Mouse (Mus musculus) kidney, embryonic 14.5 days (tissue): ENCODE results near the gene Sox13. TPM values are rescaled to one million over a fixed set of nuclear protein-coding genes. Genes with fewer than 3 reads are reported as not detected.
A peak's percentile ranks its signal among the peaks of the same experiment; 100 is the strongest.

Source experiments
- ATAC-seq: fragments of 200-750 bp; cut with Nextera tagmentation; 2 replicates; pipeline ENCODE4 v1.8.0; 2017; ENCODE audit warnings: moderate number of reproducible peaks, mild to moderate bottlenecking, moderate TSS enrichment, moderate library complexity; ENCODE audit not compliant: low FRiP score, low TSS enrichment
- H3K27ac ChIP-seq: fragments of 300-500 bp; sonication (generic); 2 replicates; pipeline ENCODE4 v1.5.1; 2014; ENCODE audit warnings: low read depth, mild to moderate bottlenecking, low read length, moderate library complexity, mixed read lengths
- H3K27me3 ChIP-seq: fragments of 300-500 bp; sonication (generic); 2 replicates; pipeline ENCODE4 v1.6.1; 2014; ENCODE audit warnings: mild to moderate bottlenecking, low read length; ENCODE audit not compliant: control insufficient read depth, insufficient read depth
- H3K36me3 ChIP-seq: fragments of 300-500 bp; sonication (generic); 2 replicates; pipeline ENCODE4 v1.6.1; 2014; ENCODE audit warnings: low read length, mixed read lengths; ENCODE audit not compliant: control insufficient read depth, insufficient read depth
- H3K4me1 ChIP-seq: fragments of 300-500 bp; sonication (generic); 2 replicates; pipeline ENCODE4 v1.6.1; 2014; ENCODE audit warnings: low read length, mixed read lengths; ENCODE audit not compliant: control insufficient read depth, insufficient read depth
- H3K4me2 ChIP-seq: fragments of 300-500 bp; sonication (generic); replicated peaks from 2 replicates; pipeline ENCODE4 v1.6.1; 2014; ENCODE audit warnings: low read depth, mild to moderate bottlenecking, low read length
- H3K4me3 ChIP-seq: fragments of 300-500 bp; sonication (generic); 2 replicates; pipeline ENCODE4 v1.5.1; 2014; ENCODE audit warnings: mild to moderate bottlenecking, low read length
- H3K9ac ChIP-seq: fragments of 300-500 bp; sonication (generic); 2 replicates; pipeline ENCODE4 v1.6.1; 2014; ENCODE audit warnings: low read depth, mild to moderate bottlenecking, low read length, moderate library complexity
- H3K9me3 ChIP-seq: fragments of 300-500 bp; sonication (generic); 2 replicates; pipeline ENCODE4 v1.6.1; 2016; ENCODE audit warnings: low read length; ENCODE audit not compliant: control insufficient read depth
- WGBS: fragments of 180-500 bp; shearing (Covaris S2); extraction: QIAGEN DNeasy Blood & Tissue Kit; methylation state at CpG from one replicate; pipeline ENCODE4 v1.1.7; 2014; 5-methylcytosine and 5-hydroxymethylcytosine counted together
- polyA plus RNA-seq: library from polyadenylated mRNA; unstranded; fragments of >200 nt; fragmentation: Nextera tagmentation; extraction: Ambion mirVana; gene quantifications from 2 replicates; pipeline ENCODE4 v1.2.1, GENCODE M21; 2014

Gene Sox13
- polyA plus RNA-seq, 1 experiment from 2014 or later = 16.2 TPM

GRCm38 (mm10) chr1:133460996-133461395, 36.8 kb upstream of the Sox13 start:
- no peak overlapping the region for H3K4me2 ChIP-seq
- no peak overlapping the region for H3K4me3 ChIP-seq
- no peaks in the 10 kb centered on the region for H3K36me3 ChIP-seq
- no peak overlapping the region for H3K27ac ChIP-seq
- H3K9ac ChIP-seq = no peak overlapping the region
- H3K9me3 ChIP-seq = no peaks in the 10 kb centered on the region
- peaks cover 4% of the 10 kb centered on the region for H3K4me1 ChIP-seq
- H3K27me3 ChIP-seq = no peaks in the 10 kb centered on the region
- ATAC-seq = no peak

- Histone ChIP-seq H3K4me3 (no peak overlapping the region), H3K9me3 (no peaks in the 10 kb centered on the region), H3K27ac (no peak overlapping the region), H3K4me1 (peaks cover 11% of the 10 kb centered on the region; the same call in 1 of the 2 replicates), H3K36me3 (no peaks in the 10 kb centered on the region), H3K4me2 (no peak overlapping the region), H3K27me3 (no peaks in the 10 kb centered on the region), H3K9ac (no peak overlapping the region)
- no peak for ATAC-seq
- WGBS = 71% methylated on average over 2 of the region's 2 CpGs
Measured at GRCm38 (mm10) chr1:133456097-133456496, 31.9 kb upstream of the Sox13 start.

GRCm38 (mm10) chr1:133452564-133453165, 28.5 kb upstream of the Sox13 start:
- Histone ChIP-seq H3K9ac (0 out of 2 replicates have a peak overlapping the region, but pooled peaks have one; percentile 13), H3K4me3 (no peak overlapping the region), H3K4me1 (peaks cover 18% of the 10 kb centered on the region; the same call in 1 of the 2 replicates), H3K9me3 (no peaks in the 10 kb centered on the region), H3K36me3 (no peaks in the 10 kb centered on the region), H3K27me3 (no peaks in the 10 kb centered on the region), H3K27ac (peak overlapping the region; percentile 57), H3K4me2 (no peak overlapping the region)
- ATAC-seq = no peak
- WGBS = 42% methylated on average over 10 of the region's 10 CpGs

GRCm38 (mm10) chr1:133451869-133452563, 27.8 kb upstream of the Sox13 start:
- H3K36me3 ChIP-seq = no peaks in the 10 kb centered on the region
- H3K4me1 ChIP-seq = peaks cover 18% of the 10 kb centered on the region; the same call in 1 of the 2 replicates
- no peaks in the 10 kb centered on the region for H3K9me3 ChIP-seq
- peak overlapping the region; percentile 57 for H3K27ac ChIP-seq
- no peak for ATAC-seq
- H3K4me3 ChIP-seq = no peak overlapping the region
- no peaks in the 10 kb centered on the region for H3K27me3 ChIP-seq
- H3K9ac ChIP-seq = 0 out of 2 replicates have a peak overlapping the region, but pooled peaks have one; percentile 13
- 49% methylated on average over 13 of the region's 13 CpGs for WGBS
- H3K4me2 ChIP-seq = no peak overlapping the region

GRCm38 (mm10) chr1:133451025-133451424, 26.8 kb upstream of the Sox13 start:
- ATAC-seq = no peak
- no peak overlapping the region for H3K9ac ChIP-seq
- no peak overlapping the region for H3K27ac ChIP-seq
- no peak overlapping the region for H3K4me3 ChIP-seq
- no peaks in the 10 kb centered on the region for H3K27me3 ChIP-seq
- H3K4me2 ChIP-seq = no peak overlapping the region
- no peaks in the 10 kb centered on the region for H3K36me3 ChIP-seq
- H3K4me1 ChIP-seq = peaks cover 18% of the 10 kb centered on the region; the same call in 1 of the 2 replicates
- 53% methylated on average over 11 of the region's 11 CpGs for WGBS
- no peaks in the 10 kb centered on the region for H3K9me3 ChIP-seq

- Histone ChIP-seq H3K4me1 (peaks cover 18% of the 10 kb centered on the region; the same call in 1 of the 2 replicates), H3K4me3 (no peak overlapping the region), H3K36me3 (no peaks in the 10 kb centered on the region), H3K9me3 (peaks cover 2% of the 10 kb centered on the region), H3K27ac (peak overlapping the region; percentile 47; the same call in 1 of the 2 replicates), H3K9ac (peak overlapping the region; percentile 18; the same call in 1 of the 2 replicates), H3K27me3 (no peaks in the 10 kb centered on the region), H3K4me2 (no peak overlapping the region)
- ATAC-seq = peak; percentile 69
- 25% methylated on average over 14 of the region's 14 CpGs for WGBS
Measured at GRCm38 (mm10) chr1:133448351-133448931, 24.3 kb upstream of the Sox13 start.

- H3K27ac ChIP-seq = no peak overlapping the region
- no peak overlapping the region for H3K9ac ChIP-seq
- ATAC-seq = no peak
- 90% methylated on average over 4 of the region's 4 CpGs for WGBS
- H3K4me3 ChIP-seq = no peak overlapping the region
- H3K27me3 ChIP-seq = no peaks in the 10 kb centered on the region
- 0 out of 2 replicates have a peak, but pooled peaks cover 6% of the 10 kb centered on the region for H3K4me1 ChIP-seq
- no peak overlapping the region for H3K4me2 ChIP-seq
- peaks cover 8% of the 10 kb centered on the region for H3K9me3 ChIP-seq
- H3K36me3 ChIP-seq = no peaks in the 10 kb centered on the region
Measured at GRCm38 (mm10) chr1:133446291-133446690, 22.1 kb upstream of the Sox13 start.

- Histone ChIP-seq H3K36me3 (no peaks in the 10 kb centered on the region), H3K9me3 (peaks cover 8% of the 10 kb centered on the region), H3K27me3 (no peaks in the 10 kb centered on the region), H3K9ac (no peak overlapping the region), H3K4me1 (0 out of 2 replicates have a peak, but pooled peaks cover 6% of the 10 kb centered on the region), H3K4me3 (no peak overlapping the region), H3K4me2 (no peak overlapping the region), H3K27ac (no peak overlapping the region)
- 81% methylated on average over 8 of the region's 8 CpGs for WGBS
- no peak for ATAC-seq
Measured at GRCm38 (mm10) chr1:133444315-133444714, 20.1 kb upstream of the Sox13 start.
